Mouse (Mus musculus) liver, postnatal 0 days (tissue): Measurements from ENCODE around the gene Cyp2u1. TPM values are rescaled to one million over a fixed set of nuclear protein-coding genes. Genes with fewer than 3 reads are reported as not detected.

ENCODE experiments used
- ATAC-seq: fragments of 200-750 bp; cut with Nextera tagmentation; 2 replicates; pipeline ENCODE4 v1.8.0; 2017; ENCODE audit warnings: mild to moderate bottlenecking, moderate library complexity
- DNase-seq: peaks from one replicate; pipeline ENCODE4 v3.0.0-alpha.2; 2016
- H3K27ac ChIP-seq: fragments of 300-500 bp; sonication (generic); 2 replicates; pipeline ENCODE4 v1.5.1; 2014; ENCODE audit warnings: antibody characterized with exemption, moderate library complexity, mild to moderate bottlenecking, low read depth
- H3K27me3 ChIP-seq: fragments of 300-500 bp; sonication (generic); 2 replicates; pipeline ENCODE4 v1.6.1; 2014; ENCODE audit warnings: low read length, control low read depth, mixed read lengths; ENCODE audit not compliant: insufficient read depth
- H3K36me3 ChIP-seq: fragments of 300-500 bp; sonication (generic); replicated peaks from 2 replicates; pipeline ENCODE4 v1.6.1; 2014; ENCODE audit warnings: mild to moderate bottlenecking, control low read depth, low read length, moderate library complexity, mixed read lengths; ENCODE audit not compliant: insufficient read depth
- H3K4me1 ChIP-seq: fragments of 300-500 bp; sonication (generic); 2 replicates; pipeline ENCODE4 v1.6.1; 2014; ENCODE audit warnings: antibody characterized with exemption, mild to moderate bottlenecking, control low read depth; ENCODE audit not compliant: insufficient read depth
- H3K4me2 ChIP-seq: fragments of 300-500 bp; sonication (generic); 2 replicates; pipeline ENCODE4 v1.6.1; 2014; ENCODE audit warnings: low read depth, mild to moderate bottlenecking, low read length, moderate library complexity, mixed read lengths
- H3K4me3 ChIP-seq: fragments of 300-500 bp; sonication (generic); 2 replicates; pipeline ENCODE4 v1.5.1; 2014; ENCODE audit warnings: low read depth, low read length
- H3K9ac ChIP-seq: fragments of 300-500 bp; sonication (generic); replicated peaks from 2 replicates; pipeline ENCODE4 v1.6.1; 2014; ENCODE audit warnings: mild to moderate bottlenecking, moderate library complexity
- H3K9me3 ChIP-seq: fragments of 300-500 bp; sonication (generic); 2 replicates; pipeline ENCODE4 v1.6.1; 2016; ENCODE audit warnings: mild to moderate bottlenecking, control low read depth, low read length, mixed read lengths
- CTCF ChIP-seq: sonication (generic); IDR thresholded peaks from 2 replicates; pipeline ENCODE4 v1.5.1; 2016; ENCODE audit warnings: antibody characterized with exemption, low read depth
- EP300 ChIP-seq: IDR thresholded peaks from 2 replicates; pipeline ENCODE4 v1.6.1; 2016; ENCODE audit warnings: antibody characterized with exemption, low read depth, mild to moderate bottlenecking
- WGBS: fragments of 180-500 bp; shearing (Covaris S2); extraction: QIAGEN DNeasy Blood & Tissue Kit; methylation state at CpG from one replicate; pipeline ENCODE4 v1.1.7; 2014; ENCODE audit not compliant: insufficient replicate concordance; 5-methylcytosine and 5-hydroxymethylcytosine counted together
- polyA plus RNA-seq: library from polyadenylated mRNA; unstranded; fragments of >200 nt; fragmentation: Nextera tagmentation; extraction: Ambion mirVana; gene quantifications from 2 replicates; pipeline ENCODE4 v1.2.1, GENCODE M21; 2015

Gene Cyp2u1
- 1.2 and 1.4 TPM in 2 replicates for polyA plus RNA-seq

DNA sequence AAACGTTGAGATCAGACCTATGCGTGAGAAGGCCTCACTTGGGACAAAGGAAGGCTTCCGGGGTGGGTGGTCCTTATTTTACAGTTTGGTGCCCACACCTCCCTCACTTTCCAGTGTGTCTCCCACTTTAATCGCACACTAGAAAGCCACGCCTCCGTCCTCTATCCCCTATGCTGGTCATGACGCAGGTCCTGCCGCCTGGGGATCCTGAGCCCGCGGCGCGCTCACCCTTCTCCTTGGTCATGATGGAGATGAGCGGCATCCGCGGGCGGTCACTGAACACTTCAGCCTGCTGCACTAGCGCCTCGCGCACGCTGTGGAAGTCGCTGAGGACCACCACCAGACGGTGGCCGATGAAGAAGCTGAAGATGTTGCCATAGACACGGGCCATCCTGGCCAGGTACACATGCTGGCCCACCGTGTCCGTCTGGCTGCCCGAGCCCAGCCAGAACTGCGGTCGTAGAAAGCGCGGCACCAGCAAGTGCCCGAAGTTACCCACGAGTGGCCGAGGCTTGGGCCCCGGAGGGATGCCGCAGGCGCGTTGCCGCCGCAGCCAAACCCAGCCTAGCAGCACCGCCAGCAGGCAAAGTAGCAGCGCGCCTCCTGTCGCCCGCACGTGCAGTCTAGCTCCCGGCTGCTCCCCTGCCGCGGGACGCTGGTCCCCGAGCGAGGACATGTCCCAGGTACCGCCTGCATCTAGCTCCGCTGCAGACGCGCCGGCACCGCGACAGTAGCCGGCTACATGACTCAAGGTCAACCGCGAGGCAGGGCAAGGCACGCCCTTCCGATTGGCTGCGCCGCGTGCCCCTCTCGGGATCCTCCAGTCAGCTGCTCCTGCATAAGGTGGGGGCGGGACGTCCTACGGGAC is at the start of gene Cyp2u1:
Gene Cyp2u1 (minus strand): TSS at position 776 of the 868 bp plus-strand sequence.
- TF ChIP-seq EP300: no peak
- peak; percentile 40 for TF ChIP-seq CTCF
- Histone ChIP-seq H3K36me3 (no peaks in the 10 kb centered on the region), H3K9me3 (no peaks in the 10 kb centered on the region), H3K4me1 (peaks cover 8% of the 10 kb centered on the region), H3K4me2 (peak within 1 kb of the TSS; percentile 96), H3K27me3 (no peaks in the 10 kb centered on the region), H3K9ac (peak within 1 kb of the TSS; percentile 58; the same call in 1 of the 2 replicates), H3K4me3 (peak within 1 kb of the TSS; percentile 63), H3K27ac (no peak within 1 kb of the TSS)
- WGBS: 2% methylated on average over 65 of the region's 71 CpGs
- DNase-seq: peak; percentile 83
- peak; percentile 95 for ATAC-seq

DNA sequence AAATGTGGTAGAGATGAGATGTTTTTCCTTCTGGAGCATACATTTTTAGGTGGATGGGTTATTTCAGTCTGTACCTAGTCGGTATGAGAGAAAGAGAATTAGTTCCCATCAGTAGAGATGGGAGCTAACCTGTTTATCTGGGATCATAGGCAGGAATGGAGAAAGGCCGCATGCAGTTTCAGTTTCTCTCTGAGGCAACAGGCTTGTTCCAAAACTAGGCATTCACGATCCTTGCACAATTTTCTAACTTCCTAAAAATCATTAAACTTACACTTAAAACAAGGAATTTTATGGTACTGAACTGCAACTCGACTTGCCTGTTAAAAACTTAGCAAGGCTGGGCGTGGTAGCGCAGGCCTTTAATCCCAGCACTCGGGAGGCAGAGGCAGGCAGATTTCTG is 47.5 kb upstream of the Cyp2u1 start:
- Histone ChIP-seq H3K27me3 (no peaks in the 10 kb centered on the region), H3K4me2 (peak overlapping the region; percentile 8; the same call in 1 of the 2 replicates), H3K36me3 (no peaks in the 10 kb centered on the region), H3K4me3 (no peak overlapping the region), H3K9me3 (no peaks in the 10 kb centered on the region), H3K9ac (no peak overlapping the region), H3K27ac (no peak overlapping the region), H3K4me1 (peaks cover 3% of the 10 kb centered on the region; the same call in 1 of the 2 replicates)
- no peak for ATAC-seq
- DNase-seq: no peak
- WGBS: 65% methylated on average over 7 of the region's 7 CpGs
- no peak for TF ChIP-seq EP300
- no peak for TF ChIP-seq CTCF

DNA sequence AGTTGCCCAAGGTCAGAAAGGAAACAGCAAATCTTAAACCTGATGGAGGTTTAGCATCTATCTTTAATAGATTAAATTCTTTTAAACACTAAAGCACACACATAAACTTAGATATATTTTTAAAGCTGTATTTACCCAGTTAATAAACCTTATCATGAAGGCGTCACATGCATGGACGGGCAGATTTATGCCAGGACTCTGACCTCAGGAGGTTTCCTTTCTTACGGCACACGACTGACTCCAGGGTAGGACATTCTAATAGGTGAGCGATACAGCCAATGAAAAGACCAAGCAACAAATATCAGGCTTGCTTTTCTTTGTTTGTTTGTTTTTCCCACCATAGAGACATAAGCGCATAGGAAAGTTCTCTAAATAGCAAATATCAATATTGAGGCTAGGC is 46.0 kb upstream of the Cyp2u1 start:
- H3K4me1 ChIP-seq: peaks cover 3% of the 10 kb centered on the region; the same call in 1 of the 2 replicates
- DNase-seq (no peak), ATAC-seq (no peak)
- H3K27me3 ChIP-seq: no peaks in the 10 kb centered on the region
- WGBS: 73% methylated on average over 6 of the region's 6 CpGs
- no peak overlapping the region for H3K4me3 ChIP-seq
- no peak overlapping the region for H3K27ac ChIP-seq
- no peaks in the 10 kb centered on the region for H3K36me3 ChIP-seq
- H3K9me3 ChIP-seq: no peaks in the 10 kb centered on the region
- no peak overlapping the region for H3K9ac ChIP-seq
- TF ChIP-seq CTCF: no peak
- no peak for TF ChIP-seq EP300
- no peak overlapping the region for H3K4me2 ChIP-seq

DNA sequence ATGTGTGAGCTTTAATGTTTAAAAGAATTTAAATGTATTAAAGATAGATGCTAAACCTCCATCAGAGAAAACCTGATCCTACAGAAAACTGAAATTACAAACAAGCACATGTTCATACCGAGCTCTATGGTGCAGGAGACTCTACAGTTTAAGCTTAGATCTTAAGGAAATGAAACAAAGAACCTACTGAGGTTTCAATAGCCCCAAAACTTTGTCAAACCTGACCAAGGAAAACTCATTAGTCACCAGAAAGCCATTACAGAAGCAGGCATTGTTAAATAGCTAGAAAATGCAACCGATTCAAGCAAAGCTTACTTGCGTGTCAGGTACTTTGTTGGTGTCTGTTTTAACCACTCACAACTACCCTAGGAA is 45.5 kb upstream of the Cyp2u1 start:
- Histone ChIP-seq H3K27me3 (no peaks in the 10 kb centered on the region), H3K9me3 (no peaks in the 10 kb centered on the region), H3K4me2 (no peak overlapping the region), H3K36me3 (no peaks in the 10 kb centered on the region), H3K9ac (no peak overlapping the region), H3K27ac (no peak overlapping the region), H3K4me3 (no peak overlapping the region), H3K4me1 (peaks cover 3% of the 10 kb centered on the region; the same call in 1 of the 2 replicates)
- TF ChIP-seq EP300 (no peak), CTCF (no peak)
- no peak for ATAC-seq
- DNase-seq: no peak
- WGBS: 77% methylated on average over 3 of the region's 3 CpGs

DNA sequence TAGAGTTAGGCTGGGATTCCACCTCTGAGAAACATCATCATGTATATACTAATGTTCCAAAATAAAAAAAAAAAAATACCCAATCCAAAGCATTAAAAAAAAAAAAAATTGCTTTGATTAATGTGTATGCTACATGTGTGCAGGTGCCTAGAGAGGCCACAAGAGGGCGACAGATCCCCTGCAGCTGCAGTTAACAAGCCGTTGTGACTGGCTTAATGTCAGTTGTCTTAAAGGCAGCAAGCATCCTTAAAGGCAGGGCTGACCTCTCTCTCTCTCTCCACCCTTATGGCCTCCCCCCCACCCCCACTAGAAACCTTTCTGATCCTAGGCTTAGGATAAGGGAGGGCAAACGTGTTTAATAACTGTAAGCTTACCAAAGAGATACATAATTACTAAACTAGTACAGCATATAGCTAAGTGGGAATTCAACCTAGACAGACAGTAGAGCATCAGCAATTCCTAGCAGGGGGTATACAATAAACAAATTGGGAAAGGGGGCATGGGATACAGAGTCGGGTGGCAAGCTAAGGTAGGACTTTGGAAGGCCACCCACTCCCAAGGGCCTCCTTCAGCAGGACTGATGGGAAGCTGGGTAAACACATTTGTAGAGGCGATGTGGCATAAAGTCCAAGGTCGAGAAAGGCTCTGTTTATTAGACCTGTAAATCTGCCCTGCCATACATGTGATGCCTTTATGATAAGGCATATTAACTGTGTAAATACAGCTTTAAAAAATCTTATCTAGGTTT is 45.0 kb upstream of the Cyp2u1 start:
- peak; percentile 52 for DNase-seq
- TF ChIP-seq CTCF (peak; percentile 84), EP300 (no peak)

DNA sequence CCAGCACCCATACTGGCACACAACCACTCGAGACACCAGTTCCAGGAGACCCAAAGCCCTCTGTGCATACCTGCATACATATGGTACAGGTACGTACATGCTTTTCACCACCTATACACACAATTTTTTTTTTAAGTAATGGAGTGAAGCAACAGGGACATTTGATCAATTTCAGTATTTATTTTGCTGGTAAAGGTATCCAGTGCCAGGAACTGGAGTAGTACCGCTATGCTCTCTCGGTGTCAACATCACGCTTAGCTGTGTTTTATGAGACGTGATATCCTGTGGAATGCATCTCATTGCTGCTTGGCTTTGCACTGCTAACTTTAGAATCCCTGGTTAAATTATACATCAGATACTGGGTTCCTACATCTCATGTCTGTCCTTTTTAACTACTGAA is 42.9 kb upstream of the Cyp2u1 start:
- Histone ChIP-seq H3K4me3 (no peak overlapping the region), H3K27ac (no peak overlapping the region), H3K9me3 (no peaks in the 10 kb centered on the region), H3K36me3 (no peaks in the 10 kb centered on the region), H3K9ac (no peak overlapping the region), H3K27me3 (no peaks in the 10 kb centered on the region), H3K4me2 (no peak overlapping the region), H3K4me1 (peaks cover 3% of the 10 kb centered on the region; the same call in 1 of the 2 replicates)
- no peak for TF ChIP-seq CTCF
- no peak for TF ChIP-seq EP300
- no peak for DNase-seq
- 69% methylated on average over 6 of the region's 6 CpGs for whole genome bisulfite sequencing
- ATAC-seq: peak; percentile 66

More for the DNA sequence above, 45.0 kb upstream of the Cyp2u1 start:
- Histone ChIP-seq H3K4me1 (peaks cover 3% of the 10 kb centered on the region; the same call in 1 of the 2 replicates), H3K36me3 (no peaks in the 10 kb centered on the region), H3K27ac (peak overlapping the region; percentile 18; the same call in 1 of the 2 replicates), H3K27me3 (no peaks in the 10 kb centered on the region), H3K4me2 (no peak overlapping the region), H3K9me3 (no peaks in the 10 kb centered on the region), H3K9ac (no peak overlapping the region), H3K4me3 (no peak overlapping the region)
- WGBS: 46% methylated on average over 6 of the region's 6 CpGs
- peak; percentile 56; the same call in 1 of the 2 replicates for ATAC-seq
